Mouse (Mus musculus) stomach, embryonic 15.5 days (tissue): ENCODE measurements around the gene Nipsnap1. TPM values are rescaled to one million over a fixed set of nuclear protein-coding genes. Genes with fewer than 3 reads are reported as not detected.

Experiments used
- ATAC-seq: fragments of 200-750 bp; cut with Nextera tagmentation; 2 replicates; pipeline ENCODE4 v1.8.0; 2017; ENCODE audit warnings: low read depth, moderate number of reproducible peaks, moderate TSS enrichment; ENCODE audit not compliant: insufficient read depth, low FRiP score
- H3K27ac ChIP-seq: fragments of 300-500 bp; sonication (generic); 2 replicates; pipeline ENCODE4 v1.5.1; 2015; ENCODE audit warnings: mild to moderate bottlenecking, inconsistent platforms
- H3K27me3 ChIP-seq: fragments of 300-500 bp; sonication (generic); replicated peaks from 2 replicates; pipeline ENCODE4 v1.6.1; 2015; ENCODE audit warnings: inconsistent platforms
- H3K36me3 ChIP-seq: fragments of 300-500 bp; sonication (generic); 2 replicates; pipeline ENCODE4 v1.6.1; 2015; ENCODE audit warnings: inconsistent platforms
- H3K4me1 ChIP-seq: fragments of 300-500 bp; sonication (generic); 2 replicates; pipeline ENCODE4 v1.6.1; 2015; ENCODE audit warnings: inconsistent platforms
- H3K4me2 ChIP-seq: fragments of 300-500 bp; sonication (generic); 2 replicates; pipeline ENCODE4 v1.6.1; 2015; ENCODE audit warnings: mild to moderate bottlenecking, inconsistent platforms
- H3K4me3 ChIP-seq: fragments of 300-500 bp; sonication (generic); replicated peaks from 2 replicates; pipeline ENCODE4 v1.5.1; 2015; ENCODE audit warnings: inconsistent platforms
- H3K9ac ChIP-seq: fragments of 300-500 bp; sonication (generic); 2 replicates; pipeline ENCODE4 v1.6.1; 2015; ENCODE audit warnings: inconsistent platforms
- H3K9me3 ChIP-seq: fragments of 300-500 bp; sonication (generic); 2 replicates; pipeline ENCODE4 v1.6.1; 2016; ENCODE audit warnings: inconsistent platforms
- WGBS: fragments of 180-500 bp; shearing (Covaris S2); methylation state at CpG from one replicate; pipeline ENCODE4 v1.1.7; 2015; 5-methylcytosine and 5-hydroxymethylcytosine counted together
- polyA plus RNA-seq: library from polyadenylated mRNA; unstranded; fragments of >200 nt; fragmentation: Nextera tagmentation; extraction: Ambion mirVana; gene quantifications from 2 replicates; pipeline ENCODE4 v1.2.1, GENCODE M21; 2015

The Nipsnap1 gene
- polyA plus RNA-seq, 1 experiment from 2014 or later = 64.1 TPM

DNA sequence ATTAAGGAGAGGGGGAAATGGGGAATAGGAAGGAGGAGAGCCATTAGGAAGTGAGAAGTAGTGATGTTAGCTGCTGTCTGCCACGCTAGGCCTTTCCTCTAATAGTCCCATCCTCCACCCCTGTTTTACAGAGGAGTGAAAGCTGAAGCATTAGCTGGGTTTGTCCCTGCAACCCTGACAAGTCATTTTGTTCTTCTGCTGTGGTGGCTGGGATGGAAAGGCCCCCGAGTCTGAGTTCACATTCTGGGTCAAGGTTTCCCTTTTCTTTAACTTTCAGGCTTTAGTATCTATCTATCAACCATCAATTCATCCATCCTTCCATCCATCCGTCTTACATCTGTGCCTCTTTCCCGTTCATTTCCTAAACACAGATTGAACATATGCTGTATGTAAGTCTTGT, 7.3 kb downstream of the Nipsnap1 start:
- H3K36me3 ChIP-seq = no peaks in the 10 kb centered on the region
- H3K9me3 ChIP-seq = no peaks in the 10 kb centered on the region
- 0 out of 2 replicates have a peak, but pooled peaks cover 7% of the 10 kb centered on the region for H3K4me1 ChIP-seq
- no peak overlapping the region for H3K27ac ChIP-seq
- H3K4me3 ChIP-seq = no peak overlapping the region
- H3K9ac ChIP-seq = no peak overlapping the region
- ATAC-seq = no peak
- H3K27me3 ChIP-seq = no peaks in the 10 kb centered on the region
- H3K4me2 ChIP-seq = no peak overlapping the region
- 79% methylated on average over 4 of the region's 4 CpGs for WGBS

DNA sequence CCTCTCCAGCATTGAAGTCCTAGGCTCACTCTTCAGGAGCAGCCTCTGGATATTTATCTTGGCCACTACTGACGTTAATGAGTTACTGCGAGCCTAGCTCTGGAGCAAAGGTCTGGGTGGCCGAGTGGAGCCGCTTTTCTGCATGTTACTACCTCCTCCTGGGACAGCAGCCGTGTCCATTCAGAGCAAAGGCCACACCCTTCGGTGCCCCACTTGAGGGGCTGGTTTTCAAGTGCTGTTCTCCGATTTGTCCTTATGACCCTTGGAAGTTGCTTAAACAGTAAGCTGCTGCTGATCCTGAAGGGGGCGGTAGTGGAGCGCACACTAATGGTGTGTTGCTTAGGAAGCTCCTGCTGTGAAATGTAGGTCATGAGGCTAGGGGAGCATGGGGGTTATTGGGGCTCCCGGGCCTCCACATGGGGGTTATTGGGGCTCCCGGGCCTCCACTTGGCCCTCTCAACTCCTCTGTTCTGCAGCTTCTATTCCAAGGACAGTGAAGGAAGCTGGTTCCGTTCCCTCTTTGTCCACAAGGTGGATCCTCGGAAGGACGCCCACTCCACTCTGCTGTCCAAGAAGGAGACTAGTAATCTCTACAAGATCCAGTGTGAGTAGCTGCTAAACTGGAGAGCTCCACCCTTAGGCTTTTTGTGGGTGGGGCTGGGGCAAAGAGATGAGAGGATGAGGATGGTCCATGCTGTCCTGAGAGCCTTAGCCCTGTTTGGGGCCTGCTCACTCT, 9.3 kb downstream of the Nipsnap1 start:
- no peaks in the 10 kb centered on the region for H3K27me3 ChIP-seq
- H3K27ac ChIP-seq = peak overlapping the region; percentile 40
- H3K9ac ChIP-seq = no peak overlapping the region
- H3K4me3 ChIP-seq = no peak overlapping the region
- WGBS = 38% methylated on average over 14 of the region's 14 CpGs
- 0 out of 2 replicates have a peak, but pooled peaks cover 7% of the 10 kb centered on the region for H3K4me1 ChIP-seq
- no peak overlapping the region for H3K4me2 ChIP-seq
- no peaks in the 10 kb centered on the region for H3K9me3 ChIP-seq
- H3K36me3 ChIP-seq = no peaks in the 10 kb centered on the region
- ATAC-seq = peak; percentile 89

DNA sequence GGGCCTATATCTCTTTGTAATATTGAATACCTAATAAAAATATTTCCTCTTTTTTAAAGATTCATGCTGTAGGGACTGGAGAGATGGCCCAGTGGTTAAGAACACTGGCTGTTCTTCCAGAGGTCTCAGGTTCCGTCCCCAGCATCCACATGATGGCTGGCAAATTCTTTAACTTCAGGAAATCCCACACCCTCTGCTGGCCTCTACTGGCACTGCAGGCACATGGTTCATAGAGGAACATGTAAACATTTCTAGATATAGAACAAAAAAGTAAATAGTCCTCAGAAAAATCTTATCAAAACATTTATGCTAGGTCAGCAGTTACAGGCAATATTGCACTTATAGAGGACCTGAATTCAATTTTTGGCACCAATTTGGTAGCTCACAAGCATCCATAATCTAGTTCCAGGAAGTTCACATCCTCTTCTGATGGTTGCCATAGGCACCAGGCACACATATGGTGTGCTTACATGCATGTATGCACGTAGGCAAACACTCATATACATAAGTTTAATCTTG, 11.7 kb downstream of the Nipsnap1 start:
- no peaks in the 10 kb centered on the region for H3K27me3 ChIP-seq
- no peak overlapping the region for H3K9ac ChIP-seq
- H3K27ac ChIP-seq = no peak overlapping the region
- H3K9me3 ChIP-seq = no peaks in the 10 kb centered on the region
- H3K4me3 ChIP-seq = no peak overlapping the region
- peaks cover 11% of the 10 kb centered on the region for H3K36me3 ChIP-seq
- WGBS = 81% methylated on average over 2 of the region's 2 CpGs
- 0 out of 2 replicates have a peak, but pooled peaks cover 7% of the 10 kb centered on the region for H3K4me1 ChIP-seq
- no peak for ATAC-seq
- no peak overlapping the region for H3K4me2 ChIP-seq

DNA sequence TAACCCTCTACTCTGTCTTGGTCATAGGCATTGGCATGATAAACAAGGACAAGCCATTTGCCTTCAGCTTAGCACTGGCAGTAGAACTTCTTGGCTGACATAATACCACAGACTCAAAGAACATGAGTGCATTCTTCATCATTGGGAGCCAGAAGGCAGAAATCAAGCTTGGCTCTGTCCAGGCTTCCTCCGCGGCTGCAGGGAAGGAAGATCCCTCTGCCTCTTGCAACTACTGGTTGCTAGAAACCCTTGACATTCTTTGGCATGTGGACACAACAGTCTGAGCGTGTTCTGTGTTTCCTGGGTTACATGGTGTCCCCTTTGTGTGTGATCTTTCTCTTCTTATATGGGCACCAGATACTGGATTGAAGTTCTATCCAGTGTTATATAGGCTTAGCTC, 13.2 kb downstream of the Nipsnap1 start:
- Histone ChIP-seq H3K4me2 (no peak overlapping the region), H3K9ac (no peak overlapping the region), H3K4me1 (0 out of 2 replicates have a peak, but pooled peaks cover 7% of the 10 kb centered on the region), H3K4me3 (no peak overlapping the region), H3K27me3 (no peaks in the 10 kb centered on the region), H3K27ac (no peak overlapping the region), H3K36me3 (peaks cover 13% of the 10 kb centered on the region), H3K9me3 (no peaks in the 10 kb centered on the region)
- ATAC-seq = no peak
- 92% methylated on average over 3 of the region's 3 CpGs for WGBS

DNA sequence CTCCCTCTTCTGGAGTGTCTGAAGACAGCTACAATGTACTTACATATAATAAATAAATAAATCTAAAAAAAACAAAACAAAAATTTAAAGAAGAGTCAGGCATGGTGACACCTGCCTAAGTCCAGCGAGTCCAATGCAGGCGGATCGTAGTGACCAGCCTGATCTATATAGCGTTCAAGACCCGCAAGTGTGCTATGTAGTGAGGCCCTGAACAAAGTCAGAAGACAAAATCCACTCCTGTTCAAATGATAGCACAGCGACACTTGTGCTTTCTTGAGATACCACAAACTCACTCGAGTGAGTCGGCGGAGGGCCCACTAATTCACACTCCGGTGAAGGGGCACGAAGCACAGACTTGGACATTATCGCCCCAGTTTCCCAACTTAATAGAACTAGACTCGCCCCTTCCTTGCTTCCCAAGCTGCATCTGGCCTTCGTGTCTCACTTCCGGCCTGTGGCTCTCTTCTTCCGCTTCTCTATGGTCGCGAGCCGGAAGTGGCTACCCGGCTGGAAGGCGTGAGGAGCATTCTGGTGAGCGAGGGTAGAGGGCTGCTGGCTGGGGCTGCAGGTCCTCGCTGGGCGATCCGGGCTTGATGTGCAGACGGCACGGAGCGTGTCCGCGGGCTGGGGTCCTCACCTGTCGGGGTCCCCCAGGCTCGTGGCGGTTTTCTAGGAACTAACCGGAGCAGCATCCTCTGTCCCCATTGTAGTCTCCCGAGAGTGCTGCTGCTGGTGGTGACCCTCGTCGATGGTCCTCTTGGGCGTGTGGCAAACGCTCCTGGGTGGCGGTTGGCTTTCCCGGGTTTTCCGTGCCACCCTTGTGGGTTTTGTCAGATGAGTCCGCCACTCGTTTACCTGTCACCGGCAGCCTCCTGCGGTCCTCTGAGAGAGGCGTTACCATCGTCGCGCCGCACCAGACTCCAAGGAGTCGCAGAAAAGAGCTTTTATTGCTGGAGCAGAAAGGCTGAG, 21.4 kb downstream of the Nipsnap1 start, which contains the start of gene Thoc5:
TSS of gene Thoc5 (plus strand) at position 473 of the 969 bp plus-strand sequence.
- Histone ChIP-seq H3K9me3 (no peaks in the 10 kb centered on the region), H3K36me3 (0 out of 2 replicates have a peak, but pooled peaks cover 3% of the 10 kb centered on the region), H3K27ac (peak within 1 kb of the TSS; percentile 70; the same call in 1 of the 2 replicates), H3K4me3 (peak within 1 kb of the TSS; percentile 63), H3K9ac (peak within 1 kb of the TSS; percentile 56), H3K27me3 (no peaks in the 10 kb centered on the region), H3K4me2 (peak within 1 kb of the TSS; percentile 84), H3K4me1 (peaks cover 5% of the 10 kb centered on the region)
- peak; percentile 92 for ATAC-seq
- 2% methylated on average over 52 of the region's 52 CpGs for WGBS

DNA sequence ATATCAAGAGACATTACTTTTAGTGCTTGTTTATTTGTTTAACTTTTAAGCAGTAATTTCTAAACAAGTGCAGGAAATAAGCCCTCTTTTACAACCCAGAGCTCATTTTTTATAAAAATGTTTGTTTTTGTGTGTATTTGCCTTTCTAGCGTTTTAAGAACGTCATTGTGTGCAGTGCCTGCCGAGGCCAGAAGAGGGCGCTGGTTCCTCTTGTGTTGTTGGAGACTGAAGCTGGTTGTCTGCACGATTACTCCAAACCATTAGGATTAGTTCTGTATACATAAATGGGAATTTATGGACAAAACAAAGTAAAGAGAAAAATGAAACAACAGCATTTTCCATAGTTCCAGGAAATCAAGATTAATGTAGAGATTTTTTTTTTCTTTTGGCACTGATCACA, 26.7 kb downstream of the Nipsnap1 start:
- WGBS = 69% methylated on average over 5 of the region's 5 CpGs
- peaks cover 20% of the 10 kb centered on the region for H3K36me3 ChIP-seq

DNA sequence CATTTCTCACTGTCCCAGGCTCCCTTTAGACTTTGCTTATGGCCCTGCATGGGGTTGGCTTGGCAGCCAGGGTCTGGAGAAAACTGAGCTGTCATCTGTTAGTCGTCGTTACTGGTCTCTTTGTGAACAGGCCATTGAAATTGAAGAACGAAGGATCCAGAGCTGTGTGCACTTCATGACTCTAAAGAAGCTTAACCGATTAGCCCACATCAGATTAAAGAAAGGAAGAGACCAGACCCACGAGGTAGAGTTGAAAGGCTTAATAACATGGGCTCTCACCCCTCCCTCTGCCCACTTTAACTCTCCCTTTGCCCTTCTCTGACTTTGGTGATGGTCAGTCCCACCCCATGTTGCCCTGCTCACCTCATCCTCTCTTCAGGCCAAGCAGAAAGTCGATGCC, 28.2 kb downstream of the Nipsnap1 start:
- Histone ChIP-seq H3K9me3 (no peaks in the 10 kb centered on the region), H3K36me3 (peaks cover 26% of the 10 kb centered on the region), H3K4me2 (no peak overlapping the region), H3K4me3 (no peak overlapping the region), H3K27ac (no peak overlapping the region), H3K27me3 (no peaks in the 10 kb centered on the region), H3K9ac (no peak overlapping the region), H3K4me1 (no peaks in the 10 kb centered on the region)
- ATAC-seq = no peak
- 88% methylated on average over 6 of the region's 6 CpGs for WGBS

More for the DNA sequence above, 26.7 kb downstream of the Nipsnap1 start:
- no peak for ATAC-seq
- no peak overlapping the region for H3K9ac ChIP-seq
- no peak overlapping the region for H3K4me3 ChIP-seq
- no peaks in the 10 kb centered on the region for H3K27me3 ChIP-seq
- H3K27ac ChIP-seq = no peak overlapping the region
- no peak overlapping the region for H3K4me2 ChIP-seq
- no peaks in the 10 kb centered on the region for H3K9me3 ChIP-seq
- peaks cover 5% of the 10 kb centered on the region for H3K4me1 ChIP-seq

DNA sequence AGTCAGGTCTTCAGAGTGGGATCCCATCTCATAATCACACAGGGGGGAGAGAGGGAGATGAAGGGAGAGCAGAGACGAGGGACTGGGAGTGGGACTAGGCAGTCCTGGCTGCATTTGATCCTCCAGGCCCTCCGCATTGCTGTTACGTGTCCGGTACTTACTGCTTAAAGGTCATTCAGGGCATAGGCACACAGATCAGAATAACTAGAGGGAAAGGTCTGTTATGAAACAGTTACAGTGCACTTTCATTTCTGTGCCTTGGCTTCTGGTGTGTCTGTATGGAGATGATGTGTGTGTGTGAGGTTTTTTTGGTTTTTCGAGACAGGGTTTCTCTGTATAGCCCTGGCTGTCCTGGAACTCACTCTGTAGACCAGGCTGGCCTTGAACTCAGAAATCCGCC, 32.5 kb downstream of the Nipsnap1 start:
- Histone ChIP-seq H3K27me3 (no peaks in the 10 kb centered on the region), H3K4me3 (no peak overlapping the region), H3K9ac (no peak overlapping the region), H3K27ac (no peak overlapping the region), H3K36me3 (peaks cover 37% of the 10 kb centered on the region), H3K4me1 (no peaks in the 10 kb centered on the region), H3K4me2 (no peak overlapping the region), H3K9me3 (no peaks in the 10 kb centered on the region)
- WGBS = 91% methylated on average over 6 of the region's 6 CpGs
- no peak for ATAC-seq

DNA sequence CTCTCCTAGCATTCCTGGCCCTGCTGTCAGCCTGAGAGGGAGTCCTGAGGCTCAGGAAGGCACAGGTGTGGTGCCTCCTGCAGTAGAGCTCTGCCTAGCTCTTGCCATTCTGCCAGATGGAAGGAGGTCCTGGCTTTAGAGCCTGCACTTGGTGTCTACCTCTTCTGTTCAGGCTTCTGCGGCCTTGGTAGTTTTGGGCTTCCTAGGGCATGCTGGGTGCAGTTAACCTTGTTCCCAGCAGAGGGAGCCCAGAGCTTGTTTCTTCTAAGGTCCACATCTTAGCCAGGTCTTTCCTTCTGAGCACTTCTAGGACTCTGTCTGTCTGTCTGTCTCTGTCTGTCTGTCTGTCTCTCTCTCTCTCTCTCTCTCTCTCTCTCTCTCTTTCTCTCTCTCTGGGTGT, 42.3 kb downstream of the Nipsnap1 start:
- 23% methylated on average over 1 of the region's 1 CpGs for WGBS

DNA sequence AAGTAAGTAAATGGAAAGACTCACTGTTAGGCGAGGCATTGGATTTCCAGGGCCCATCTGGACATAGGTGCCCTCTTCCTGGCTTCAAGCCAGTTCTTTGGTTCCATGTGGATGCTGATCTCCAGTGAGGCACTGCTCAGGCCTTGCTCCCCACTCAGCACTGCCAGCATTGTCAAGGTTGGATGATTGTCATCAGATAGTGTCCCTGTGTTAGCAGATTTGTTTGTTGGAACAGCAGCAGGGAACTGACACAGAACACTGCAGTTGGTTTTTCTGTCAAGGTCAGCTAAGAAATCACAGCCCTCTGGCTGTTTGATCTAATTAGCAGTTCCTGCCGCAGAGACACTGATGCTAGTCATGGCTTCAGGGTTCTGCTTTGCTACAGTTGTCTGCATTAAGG, 47.5 kb downstream of the Nipsnap1 start:
- WGBS = 87% methylated on average over 2 of the region's 2 CpGs
- Histone ChIP-seq H3K36me3 (peaks cover 47% of the 10 kb centered on the region), H3K4me3 (no peak overlapping the region), H3K27ac (no peak overlapping the region), H3K9ac (no peak overlapping the region), H3K27me3 (no peaks in the 10 kb centered on the region), H3K4me1 (no peaks in the 10 kb centered on the region), H3K4me2 (no peak overlapping the region), H3K9me3 (no peaks in the 10 kb centered on the region)
- ATAC-seq = no peak

More for the DNA sequence above, 42.3 kb downstream of the Nipsnap1 start:
- no peak overlapping the region for H3K27ac ChIP-seq
- no peak for ATAC-seq
- no peak overlapping the region for H3K4me3 ChIP-seq
- H3K9me3 ChIP-seq = no peaks in the 10 kb centered on the region
- H3K4me2 ChIP-seq = no peak overlapping the region
- H3K36me3 ChIP-seq = peaks cover 40% of the 10 kb centered on the region
- H3K9ac ChIP-seq = no peak overlapping the region
- no peaks in the 10 kb centered on the region for H3K27me3 ChIP-seq
- no peaks in the 10 kb centered on the region for H3K4me1 ChIP-seq

DNA sequence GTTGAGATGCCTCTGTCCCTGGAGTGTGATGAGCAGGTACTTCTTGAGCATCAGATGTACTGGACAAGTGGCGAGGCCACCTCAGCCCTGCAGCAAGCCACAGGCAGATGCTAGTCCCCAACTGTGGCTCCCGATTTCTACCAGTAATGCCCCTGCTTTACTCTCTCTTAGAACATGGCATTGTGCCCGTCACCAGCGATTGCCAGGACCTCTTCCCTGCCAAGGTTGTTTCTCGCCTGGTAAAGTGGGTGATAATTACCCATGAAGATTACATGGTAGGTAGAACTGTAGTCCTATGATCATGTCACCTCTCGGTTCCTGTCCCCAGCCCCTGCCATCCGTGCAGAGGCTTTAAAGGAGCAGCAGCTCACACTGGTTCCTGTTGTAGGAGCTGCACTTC, 48.0 kb downstream of the Nipsnap1 start:
- Histone ChIP-seq H3K9me3 (no peaks in the 10 kb centered on the region), H3K4me1 (no peaks in the 10 kb centered on the region), H3K36me3 (peaks cover 51% of the 10 kb centered on the region), H3K27ac (no peak overlapping the region), H3K27me3 (no peaks in the 10 kb centered on the region), H3K4me3 (no peak overlapping the region), H3K4me2 (no peak overlapping the region), H3K9ac (no peak overlapping the region)
- no peak for ATAC-seq
- WGBS = 91% methylated on average over 7 of the region's 7 CpGs
